Mouse (Mus musculus) mouse trophoblast stem cell (cell line): Measurements from ENCODE around the gene Pdgfb.

Experiments
- in situ Hi-C, 2 experiments: fragments of 300-500 bp; cut with MseI, MboI; formaldehyde crosslinking; loops; 2 replicates in 1 of 2; 3 replicates in 1 of 2; pipeline ENCODE4 v1.15.1; 2025

The Pdgfb gene

DNA sequence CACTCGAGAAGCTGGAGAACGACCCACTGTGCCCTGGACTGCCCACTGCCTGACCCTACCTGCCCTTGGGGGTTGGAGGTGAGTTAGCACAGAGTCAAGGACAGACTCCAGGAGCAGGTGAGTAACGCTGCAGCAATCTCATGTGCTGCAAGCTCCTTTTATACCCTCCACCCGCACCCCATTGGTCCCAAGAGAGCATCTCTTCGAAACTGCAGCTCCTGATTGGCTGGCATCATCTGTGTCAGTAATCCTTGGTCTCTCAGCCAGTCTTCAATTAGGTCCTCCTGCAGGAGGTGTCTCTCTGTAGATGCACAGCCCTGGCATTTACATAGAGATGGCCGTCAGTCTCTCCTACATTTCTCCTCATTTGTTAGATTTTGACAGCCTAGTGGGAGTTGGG, 47.4 kb downstream of the Pdgfb start:
- in situ Hi-C loops, result no loop called here

DNA sequence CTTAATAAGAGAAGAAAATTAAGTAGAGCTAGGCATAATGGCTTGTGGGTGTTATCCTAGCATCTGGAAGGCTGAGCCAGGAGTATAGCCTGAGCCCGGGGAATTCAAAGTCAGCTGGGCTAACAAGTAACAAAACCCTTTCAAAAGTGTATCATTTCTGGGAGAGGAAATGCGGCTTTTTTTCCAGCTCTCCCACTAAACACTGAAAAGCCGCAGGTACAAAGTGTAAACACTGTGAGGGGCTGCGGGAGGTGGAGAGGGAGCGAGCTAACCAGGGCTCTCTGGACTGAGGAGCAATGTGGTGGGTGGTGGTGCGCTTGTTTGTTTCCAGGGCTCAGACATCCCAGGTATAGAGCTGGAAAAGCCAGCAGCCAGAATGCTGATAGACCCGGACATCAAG, 50.4 kb downstream of the Pdgfb start:
- in situ Hi-C loops, result no loop called here

DNA sequence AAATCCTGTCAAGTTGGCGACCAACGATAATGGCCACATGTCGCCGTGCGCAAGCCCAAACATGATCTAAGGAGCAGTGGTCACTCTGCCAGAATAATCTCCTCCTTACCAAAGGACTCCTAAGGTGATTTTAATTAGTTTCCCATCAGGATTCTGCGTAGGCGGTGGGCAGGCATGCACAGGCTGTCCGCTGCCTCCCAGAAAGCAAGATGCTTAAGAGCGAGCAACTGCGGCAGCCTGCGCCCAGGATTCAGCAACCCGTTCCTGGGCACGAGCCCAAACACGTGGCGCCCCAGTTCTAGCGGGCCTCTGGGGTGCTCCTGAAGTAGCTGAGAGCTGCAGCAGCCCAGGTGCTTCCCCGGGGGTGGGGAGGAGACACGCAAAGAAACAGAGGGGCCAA, 52.1 kb downstream of the Pdgfb start:
- in situ Hi-C loops, result no loop called here

DNA sequence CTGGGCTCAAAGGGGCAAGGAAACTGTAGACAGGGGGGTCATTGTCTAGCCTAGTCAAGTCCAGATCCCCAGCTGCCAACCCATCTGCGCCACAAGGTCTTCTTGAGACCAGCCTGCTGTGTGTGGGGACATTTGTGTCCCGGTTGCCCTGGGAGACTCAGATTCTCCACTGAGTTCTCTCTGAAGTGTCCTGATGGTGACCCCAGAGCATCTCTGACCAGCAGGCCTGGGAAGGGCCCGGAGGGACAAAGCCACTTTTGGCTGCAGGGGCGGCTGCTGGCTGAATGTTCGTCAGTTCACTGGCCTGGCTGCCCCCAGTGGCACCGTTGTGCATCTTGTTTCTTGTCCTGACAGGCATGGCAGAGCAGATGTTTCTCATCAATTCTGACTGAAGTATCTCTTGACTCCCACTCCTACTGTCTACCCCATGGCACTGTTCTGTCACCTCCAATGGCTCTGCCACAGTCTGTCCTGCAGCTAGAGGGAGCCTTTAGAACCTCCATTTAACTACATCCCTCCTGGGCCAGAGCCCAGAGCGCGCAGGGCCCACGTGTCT, 53.3 kb downstream of the Pdgfb start:
- in situ Hi-C loops, result no loop called here

DNA sequence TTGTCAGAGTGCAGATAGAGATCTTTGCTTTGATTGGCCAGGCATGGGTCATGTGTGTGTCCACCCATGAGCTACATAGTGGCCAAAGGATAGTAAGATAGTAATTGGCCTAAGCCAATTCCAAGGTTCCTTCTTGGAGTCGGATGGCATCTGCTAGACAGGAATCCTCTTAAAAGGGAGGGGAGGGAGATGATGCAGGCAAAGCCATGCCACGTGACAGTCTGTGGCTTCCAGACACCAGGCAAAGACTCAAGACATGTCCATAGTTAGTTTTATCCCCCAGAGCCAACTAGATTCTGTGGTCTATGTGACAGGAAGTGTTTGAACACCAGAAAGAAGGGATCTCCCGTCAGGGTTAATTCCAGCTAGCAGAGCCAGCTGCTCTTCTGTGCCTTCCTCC, 56.4 kb downstream of the Pdgfb start:
- in situ Hi-C loops, result no loop called here

DNA sequence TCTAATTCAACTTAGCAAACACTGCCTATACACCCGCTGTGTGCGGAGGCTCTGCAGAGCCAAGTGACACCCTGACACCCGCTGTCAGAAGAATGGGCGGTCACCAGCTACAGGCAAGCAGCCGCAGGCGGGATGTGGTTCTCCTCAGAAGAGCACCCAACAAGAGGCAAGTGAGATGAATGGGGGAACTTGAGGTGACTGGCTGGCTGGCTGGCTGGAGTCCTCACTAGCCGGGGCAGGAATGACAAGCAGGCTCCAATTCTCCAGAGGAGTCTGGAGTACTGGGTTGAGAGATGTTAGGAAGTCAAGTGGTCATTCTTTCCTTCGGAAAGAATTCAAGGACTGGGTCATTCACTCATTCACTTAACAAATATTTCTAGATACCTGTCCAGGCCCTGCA, 58.2 kb downstream of the Pdgfb start:
- in situ Hi-C loops, result no loop called here

DNA sequence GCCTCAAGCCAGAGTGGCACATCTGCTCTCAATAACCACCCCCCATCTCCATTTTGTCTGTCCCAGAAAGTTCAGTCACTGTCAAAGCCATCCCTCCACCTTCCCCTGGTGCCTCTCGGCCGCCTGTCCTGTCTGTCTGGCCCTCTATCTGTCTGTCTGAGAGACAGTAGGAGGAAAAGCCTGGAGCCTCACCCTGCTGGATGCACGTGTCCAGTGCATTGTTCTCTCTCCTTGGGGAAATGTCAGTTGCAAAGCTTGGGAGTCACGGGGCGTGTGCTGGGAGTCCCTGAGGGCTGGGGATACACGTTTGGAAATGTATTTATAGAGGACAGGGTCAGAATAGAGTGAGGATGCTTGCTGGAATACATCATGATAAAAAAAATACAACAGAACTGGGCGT, 61.3 kb downstream of the Pdgfb start:
- in situ Hi-C loops, result no loop called here

DNA sequence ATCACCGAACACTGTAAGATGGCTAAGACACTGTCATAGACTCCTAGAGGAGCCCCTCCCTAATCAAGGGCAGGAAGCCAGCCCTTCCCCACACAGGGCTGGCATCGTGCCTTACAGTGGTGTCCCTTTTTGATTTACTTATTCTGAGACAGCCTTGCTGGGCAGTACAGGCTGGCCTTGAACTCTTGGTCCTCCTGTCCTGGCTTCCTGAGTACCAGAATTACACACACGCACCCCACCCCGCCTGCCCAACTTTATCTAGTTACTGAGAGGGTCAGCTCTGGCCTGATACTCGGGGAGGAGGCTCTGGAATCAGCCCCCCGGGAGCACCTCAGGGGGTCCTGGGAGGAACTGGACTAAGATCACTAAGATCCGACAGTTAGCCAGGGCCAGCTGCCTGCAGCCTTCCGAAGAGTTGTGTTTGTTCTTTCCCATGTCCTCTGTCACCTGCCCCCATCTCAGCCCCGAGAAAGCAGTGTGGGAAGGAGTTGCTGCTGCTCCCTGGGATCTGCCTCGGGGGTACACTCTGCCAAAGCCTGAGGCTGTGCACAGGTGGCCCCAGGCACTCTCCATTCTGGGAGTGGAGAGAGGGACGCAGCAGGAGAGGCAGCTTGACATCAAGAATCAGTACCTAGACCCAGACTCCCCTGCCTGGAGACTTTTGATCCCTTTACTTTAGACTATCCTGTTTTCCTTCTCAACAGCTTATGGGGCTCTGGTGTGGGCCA, 62.1 kb downstream of the Pdgfb start:
- in situ Hi-C loops, result no loop called here

DNA sequence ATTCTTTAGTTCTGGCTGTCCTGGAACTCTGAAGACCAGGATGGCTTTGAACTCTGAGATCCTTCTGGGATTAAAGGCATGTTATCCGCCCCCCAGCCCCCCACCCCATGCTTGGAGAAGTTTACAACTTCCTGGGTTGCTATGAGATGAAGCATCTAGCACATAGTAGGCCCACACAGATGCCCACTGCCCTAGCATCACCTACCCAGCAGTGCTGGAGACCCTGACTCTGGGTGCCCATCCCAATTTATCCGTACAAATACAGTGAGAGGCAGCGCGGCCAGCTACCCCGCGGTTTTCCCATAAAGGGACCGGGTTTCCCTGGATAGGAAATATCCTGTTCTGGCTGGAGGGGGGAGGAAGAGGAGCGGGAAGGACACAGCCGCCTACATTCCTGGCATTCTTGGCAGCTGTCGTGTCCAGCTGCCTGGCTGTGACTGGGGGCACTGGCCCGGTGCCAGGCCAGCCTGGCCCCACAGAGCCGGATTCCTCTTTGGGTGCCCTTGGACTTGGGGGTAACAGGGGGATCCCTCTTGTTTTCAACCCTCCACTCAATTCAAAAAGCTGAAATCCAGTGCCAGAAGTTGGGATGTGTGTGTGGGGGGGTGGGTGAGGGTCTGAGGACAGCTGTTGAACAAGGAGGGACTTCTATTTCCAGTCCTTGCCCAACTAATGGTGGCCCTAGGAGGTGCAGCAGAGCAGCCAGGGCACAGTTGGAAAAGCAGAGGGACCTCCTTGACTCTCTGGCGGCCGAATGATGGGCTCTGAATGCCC, 62.9 kb downstream of the Pdgfb start:
- in situ Hi-C loops, result no loop called here

DNA sequence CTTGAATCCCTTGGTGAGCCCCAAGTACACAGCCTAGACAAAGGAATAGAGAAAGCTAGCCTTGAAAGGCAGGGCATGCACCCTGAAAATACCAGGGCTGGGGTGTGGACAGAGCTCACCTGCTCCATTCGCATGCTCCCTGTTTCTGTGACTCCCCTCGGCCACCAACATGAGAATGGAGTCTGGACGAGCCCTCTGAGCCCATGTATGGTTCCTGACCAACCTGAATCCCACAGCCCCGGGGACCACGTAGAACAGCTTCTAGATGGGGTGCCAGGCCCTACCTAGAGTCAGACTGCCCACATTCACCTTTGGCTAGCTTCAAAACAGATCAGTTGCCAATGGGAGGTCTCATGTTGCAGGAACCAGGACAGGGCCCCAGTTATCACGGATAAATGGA, 63.6 kb downstream of the Pdgfb start:
- in situ Hi-C loops, result no loop called here

DNA sequence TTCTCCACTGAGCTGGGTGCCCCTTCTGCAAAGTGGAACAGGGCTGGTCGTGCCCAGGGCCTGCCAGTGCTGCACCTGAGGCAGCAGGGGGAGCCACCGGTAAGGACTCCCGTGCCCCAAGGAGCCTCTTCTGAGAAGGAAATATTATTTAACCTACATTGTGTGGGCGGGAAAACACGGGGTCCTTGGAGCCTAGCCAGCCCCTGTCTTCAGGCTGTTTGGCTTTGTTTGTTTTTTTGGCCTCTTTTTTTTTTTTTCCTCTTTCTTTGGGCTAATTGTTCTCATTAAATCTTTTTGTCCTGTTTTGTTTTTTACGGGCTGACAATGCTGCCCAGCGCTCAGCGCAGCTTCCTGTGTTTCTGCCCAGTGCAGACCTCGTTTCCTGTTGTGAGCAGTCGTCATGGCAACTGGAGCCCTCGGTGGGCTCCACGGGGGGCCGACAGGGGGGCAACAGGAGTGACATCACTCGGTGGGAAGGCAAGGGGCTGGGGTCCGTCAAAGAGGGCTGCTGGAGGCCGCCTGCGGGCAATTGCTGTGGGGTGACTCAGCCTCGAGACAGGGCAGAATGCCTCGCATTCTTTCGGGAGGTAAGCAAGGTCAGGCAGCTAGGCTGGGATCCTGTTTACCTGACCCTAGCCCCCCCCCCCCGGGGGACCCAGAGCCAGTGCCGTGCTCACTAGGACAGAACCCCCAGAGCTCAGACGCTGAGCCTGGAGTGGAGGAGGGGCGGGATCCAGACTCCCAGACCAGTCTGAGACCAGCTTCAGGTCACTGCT, 64.3 kb downstream of the Pdgfb start:
- in situ Hi-C loops, result no loop called here

DNA sequence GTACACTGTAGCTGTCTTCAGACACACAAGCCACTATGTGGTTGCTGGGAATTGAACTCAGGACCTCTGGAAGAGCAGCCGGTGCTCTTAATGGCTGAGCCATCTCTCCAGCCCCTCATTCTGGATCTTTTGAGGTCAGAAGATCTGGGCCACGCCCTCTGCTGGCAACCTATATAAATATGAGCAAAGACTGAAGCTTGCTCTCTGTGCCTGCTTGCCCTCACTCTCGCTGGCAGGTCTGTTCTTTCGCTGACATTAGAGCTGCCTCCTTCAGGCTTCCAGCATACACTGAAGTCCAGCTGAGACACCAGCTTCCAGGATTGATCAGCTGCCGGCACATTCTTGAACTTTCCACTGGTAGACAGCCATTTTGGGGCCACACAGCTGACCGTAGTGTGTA, 67.1 kb downstream of the Pdgfb start:
- in situ Hi-C loops, result loop anchor here (5.0 kb wide), 2 partner anchors 70 to 120 kb away; no protein-coding TSS in a partner anchor

DNA sequence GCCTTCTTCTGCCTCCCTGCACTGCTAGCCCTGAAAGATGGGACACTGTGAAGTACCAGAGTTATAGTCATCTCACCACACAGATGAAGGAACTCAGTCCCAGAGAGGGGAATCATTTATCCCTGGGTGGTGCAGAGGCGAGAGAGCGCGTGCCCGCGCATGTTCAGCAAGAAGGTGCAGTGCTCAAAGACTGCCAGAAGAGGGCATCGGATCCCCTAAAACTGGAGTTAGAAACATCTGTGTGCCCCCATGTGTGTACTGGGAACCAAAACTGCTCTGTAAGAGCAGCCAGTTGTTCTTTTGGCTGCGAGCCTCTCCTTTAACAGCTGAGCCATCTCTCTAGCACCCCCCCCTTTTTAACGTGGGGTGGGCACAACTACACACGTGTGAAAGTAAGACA, 68.0 kb downstream of the Pdgfb start:
- in situ Hi-C loops, result loop anchor here (5.0 kb wide), 2 partner anchors 71 to 121 kb away; no protein-coding TSS in a partner anchor

DNA sequence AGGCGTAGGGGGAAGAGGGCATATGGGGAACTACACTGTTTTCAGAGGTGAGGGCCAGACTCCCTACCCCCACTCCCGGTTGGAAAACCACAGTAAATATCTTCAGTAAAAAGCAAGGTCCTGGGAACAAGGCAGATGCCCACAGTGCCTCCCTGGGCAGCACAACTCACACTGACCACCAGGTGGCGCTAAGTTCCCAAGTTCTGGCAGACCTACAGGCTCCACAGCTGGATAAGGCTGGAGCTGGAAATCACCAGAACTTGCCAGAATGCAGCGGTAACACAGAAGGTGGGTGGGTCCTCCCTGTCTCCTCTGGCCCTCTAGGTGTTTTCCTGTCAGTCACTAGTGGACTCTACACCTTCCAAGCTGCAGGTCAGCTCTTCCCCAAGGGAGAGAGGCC, 68.8 kb downstream of the Pdgfb start:
- in situ Hi-C loops, result loop anchor here (5.0 kb wide), 2 partner anchors 71 to 121 kb away; no protein-coding TSS in a partner anchor
